Mouse (Mus musculus) olfactory bulb, adult 2 months (tissue): Measurements from ENCODE around the gene Tubb3.

ENCODE experiments used
- CTCF ChIP-seq: fragments of 200-500 bp; IDR thresholded peaks from 2 replicates; pipeline ENCODE4 v1.5.1; 2012; ENCODE audit warnings: low read depth, mild to moderate bottlenecking, low read length, moderate library complexity; ENCODE audit not compliant: insufficient read depth
- POLR2A ChIP-seq: fragments of 200-500 bp; IDR thresholded peaks from 2 replicates; pipeline ENCODE4 v1.6.1; 2012; ENCODE audit warnings: mild to moderate bottlenecking, low read depth, low read length, moderate library complexity; ENCODE audit not compliant: insufficient read depth

DNA sequence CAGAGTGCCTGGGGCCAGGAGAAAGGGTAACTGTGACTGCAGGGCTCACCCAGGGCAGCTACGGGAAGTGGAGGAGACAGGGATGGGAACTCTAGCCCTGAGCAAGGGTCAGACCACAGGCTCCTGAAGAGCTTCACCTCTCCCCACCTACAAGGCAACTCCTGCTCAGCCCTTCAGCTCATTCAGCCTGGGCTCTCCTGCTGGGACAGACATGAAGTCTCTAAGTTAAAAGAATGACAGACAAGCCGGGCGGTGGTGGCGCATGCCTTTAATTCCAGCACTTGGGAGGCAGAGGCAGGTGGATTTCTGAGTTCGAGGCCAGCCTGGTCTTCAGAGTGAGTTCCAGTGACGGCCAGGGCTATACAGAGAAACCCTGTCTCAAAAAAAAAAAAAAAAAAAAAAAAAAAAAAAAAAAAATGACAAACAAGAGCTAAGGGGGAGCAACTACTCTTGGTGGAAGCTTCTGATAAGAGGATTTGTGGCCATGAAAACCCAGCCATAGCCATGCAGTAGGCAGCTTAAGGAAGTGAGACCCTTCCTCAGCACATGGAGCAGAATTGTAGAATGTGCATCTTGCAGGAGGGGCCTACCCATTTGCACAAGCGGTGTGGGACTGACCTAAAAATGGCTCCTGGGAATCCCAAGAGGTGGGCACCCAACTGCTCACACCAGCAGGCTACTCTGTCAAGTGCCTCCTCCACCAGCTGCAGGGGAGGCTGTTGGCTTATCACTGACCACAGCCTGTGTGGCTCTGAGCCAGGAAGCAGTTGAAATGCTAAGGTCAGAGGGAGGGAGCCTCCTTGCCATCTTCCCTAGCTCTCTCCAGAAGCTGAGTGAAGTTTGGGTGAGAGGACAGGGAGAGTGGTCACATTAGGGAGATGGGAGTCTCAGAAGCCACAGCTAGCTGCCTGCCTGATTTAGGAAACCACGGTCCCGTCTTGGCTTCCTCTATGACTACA is 2.4 kb upstream of the Tubb3 start:
- TF ChIP-seq CTCF (no peak), POLR2A (no peak)
